Mouse (Mus musculus) bone marrow, adult 2 months (tissue): Measurements from ENCODE around the gene Fam160a1. TPM values are rescaled to one million over a fixed set of nuclear protein-coding genes. Genes with fewer than 3 reads are reported as not detected.

Experiments used
- H3K27ac ChIP-seq: fragments of 200-500 bp; 2 replicates; pipeline ENCODE4 v1.5.1; 2012; ENCODE audit warnings: low read depth, mild to moderate bottlenecking, control low read depth, inconsistent platforms, low read length; ENCODE audit not compliant: control insufficient read depth, poor library complexity, insufficient read depth
- H3K4me1 ChIP-seq: fragments of 200-500 bp; 2 replicates; pipeline ENCODE4 v1.6.1; 2011; ENCODE audit warnings: low read length; ENCODE audit not compliant: control insufficient read depth, insufficient read depth
- H3K4me3 ChIP-seq: fragments of 200-500 bp; replicated peaks from 2 replicates; pipeline ENCODE3; 2011; ENCODE audit warnings: mild to moderate bottlenecking, low read depth, low read length, control low read depth; ENCODE audit not compliant: control insufficient read depth
- CTCF ChIP-seq: fragments of 200-500 bp; IDR thresholded peaks from 2 replicates; pipeline ENCODE4 v1.5.1; 2011; ENCODE audit warnings: low read length, control low read depth; ENCODE audit not compliant: control insufficient read depth, insufficient read depth
- POLR2A ChIP-seq: fragments of 200-500 bp; IDR thresholded peaks from 2 replicates; pipeline ENCODE4 v1.6.1; 2011; ENCODE audit warnings: low read depth, mild to moderate bottlenecking, control low read depth, low read length, borderline replicate concordance; ENCODE audit not compliant: control insufficient read depth
- WGBS: fragments of 180-500 bp; shearing (Covaris S2); methylation state at CpG from one replicate; pipeline ENCODE4 v1.1.7; 2018; 5-methylcytosine and 5-hydroxymethylcytosine counted together
- polyA plus RNA-seq: library from polyadenylated mRNA; stranded (reverse); fragments of >200 nt; gene quantifications from 2 replicates; pipeline ENCODE4 v1.2.4, GENCODE M21; 2011; ENCODE audit warnings: low replicate concordance; ENCODE audit not compliant: missing spikeins, insufficient read depth, insufficient read length

Gene Fam160a1
- polyA plus RNA-seq, 1 experiment, result not detected

DNA sequence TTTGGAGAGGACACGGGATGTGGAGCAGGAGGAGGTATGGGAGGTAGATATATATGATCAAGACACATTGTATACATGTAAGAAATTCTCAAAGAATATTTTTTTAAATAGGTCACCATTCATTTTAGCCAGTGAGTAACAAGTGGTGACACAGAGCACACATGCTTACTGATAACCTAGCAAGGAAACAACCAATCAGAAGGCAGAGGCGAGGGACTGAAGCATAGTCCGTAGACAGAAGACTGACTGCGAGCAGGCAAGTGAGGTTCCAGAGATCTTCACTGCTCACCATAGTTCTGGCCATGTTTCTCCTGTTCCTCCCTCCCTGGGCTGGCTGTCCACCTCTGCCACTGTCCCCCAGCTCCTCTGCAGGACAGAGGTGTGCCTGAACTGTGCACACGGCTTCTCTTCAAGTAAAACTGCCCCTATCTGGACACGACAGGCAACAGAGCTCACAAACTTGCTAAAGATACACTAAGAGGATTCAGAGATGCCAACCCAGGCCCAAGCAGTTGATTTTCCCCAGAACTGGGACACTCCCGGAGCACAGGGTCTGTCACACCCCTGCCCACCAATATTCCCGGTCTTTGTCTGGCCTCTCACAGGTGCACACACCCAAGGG is 137.7 kb downstream of the Fam160a1 start:
- WGBS, result 85% methylated on average over 8 of the region's 8 CpGs
- no peaks in the 10 kb centered on the region for H3K4me1 ChIP-seq
- H3K27ac ChIP-seq, result no peak overlapping the region
- H3K4me3 ChIP-seq, result no peak overlapping the region
- TF ChIP-seq POLR2A (no peak), CTCF (no peak)

- H3K27ac ChIP-seq, result no peak overlapping the region
- 83% methylated on average over 3 of the region's 3 CpGs for WGBS
- TF ChIP-seq POLR2A (no peak), CTCF (no peak)
- H3K4me1 ChIP-seq, result no peaks in the 10 kb centered on the region
- H3K4me3 ChIP-seq, result no peak overlapping the region
These were observed 139.1 kb downstream of the Fam160a1 start for GRCm38 (mm10) chr3:85677952-85678351.

GRCm38 (mm10) chr3:85677133-85677532 is 140.0 kb downstream of the Fam160a1 start:
- TF ChIP-seq POLR2A, result no peak
- TF ChIP-seq CTCF, result no peak
- Histone ChIP-seq H3K27ac (no peak overlapping the region), H3K4me1 (no peaks in the 10 kb centered on the region), H3K4me3 (no peak overlapping the region)
- WGBS, result 77% methylated on average over 8 of the region's 8 CpGs

DNA sequence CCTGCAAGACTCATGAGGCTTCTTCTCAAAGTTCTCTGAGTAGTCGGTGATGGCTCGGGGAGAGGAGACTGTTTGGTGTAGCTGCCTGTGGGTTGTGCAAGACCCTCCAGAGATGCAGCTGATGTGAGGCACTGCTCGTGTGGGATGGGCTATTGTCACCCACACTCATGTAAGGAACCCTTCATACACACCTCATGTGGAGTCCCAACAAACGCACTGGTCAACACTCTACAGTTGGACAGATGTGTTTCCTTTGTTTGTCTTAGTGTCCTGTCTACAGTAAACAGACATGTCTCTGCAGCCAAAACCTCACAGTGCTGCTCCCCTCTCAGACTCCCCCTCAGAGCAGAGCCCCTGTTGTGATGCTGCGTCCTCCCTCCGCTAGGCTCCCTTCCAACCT is 147.2 kb downstream of the Fam160a1 start:
- TF ChIP-seq POLR2A (no peak), CTCF (no peak)
- H3K27ac ChIP-seq, result no peak overlapping the region
- 79% methylated on average over 6 of the region's 6 CpGs for WGBS
- H3K4me3 ChIP-seq, result no peak overlapping the region
- no peaks in the 10 kb centered on the region for H3K4me1 ChIP-seq

- Histone ChIP-seq H3K27ac (no peak overlapping the region), H3K4me3 (no peak overlapping the region), H3K4me1 (no peaks in the 10 kb centered on the region)
- TF ChIP-seq POLR2A, result no peak
- 89% methylated on average over 6 of the region's 6 CpGs for WGBS
These were observed 149.4 kb downstream of the Fam160a1 start for GRCm38 (mm10) chr3:85667683-85668082.

- 82% methylated on average over 12 of the region's 12 CpGs for WGBS
- Histone ChIP-seq H3K4me3 (no peak overlapping the region), H3K27ac (no peak overlapping the region), H3K4me1 (no peaks in the 10 kb centered on the region)
- no peak for TF ChIP-seq POLR2A
- no peak for TF ChIP-seq CTCF
These were observed 150.4 kb downstream of the Fam160a1 start for GRCm38 (mm10) chr3:85666736-85667135.

GRCm38 (mm10) chr3:85666166-85666565 is 150.9 kb downstream of the Fam160a1 start:
- Histone ChIP-seq H3K27ac (no peak overlapping the region), H3K4me1 (no peaks in the 10 kb centered on the region), H3K4me3 (no peak overlapping the region)
- 70% methylated on average over 3 of the region's 3 CpGs for WGBS
- TF ChIP-seq POLR2A (no peak), CTCF (no peak)

- H3K4me3 ChIP-seq, result no peak overlapping the region
- TF ChIP-seq CTCF, result no peak
- TF ChIP-seq POLR2A, result no peak
- H3K4me1 ChIP-seq, result no peaks in the 10 kb centered on the region
- 76% methylated on average over 10 of the region's 10 CpGs for WGBS
- no peak overlapping the region for H3K27ac ChIP-seq
These were observed 152.4 kb downstream of the Fam160a1 start for GRCm38 (mm10) chr3:85664591-85665171.

DNA sequence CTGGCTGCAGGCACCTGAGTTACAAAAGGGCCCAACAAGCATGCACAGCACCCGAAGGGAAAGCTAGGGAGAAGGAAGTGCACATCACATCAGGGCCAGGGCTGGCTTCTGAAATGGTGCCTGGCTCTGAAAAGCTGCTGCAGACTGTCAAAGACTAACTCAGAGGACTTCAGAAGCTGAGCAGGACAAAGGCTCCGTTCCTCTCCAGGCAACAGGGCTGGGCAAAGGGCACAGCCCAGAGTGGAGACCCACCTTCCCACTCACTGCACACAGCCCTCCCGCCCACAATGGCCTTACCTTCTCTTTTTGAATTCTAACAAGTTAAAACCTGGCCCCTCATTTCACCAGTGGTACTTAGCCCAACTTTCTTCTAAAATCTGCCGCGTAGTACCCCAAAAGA is 153.3 kb downstream of the Fam160a1 start:
- no peaks in the 10 kb centered on the region for H3K4me1 ChIP-seq
- no peak for TF ChIP-seq CTCF
- TF ChIP-seq POLR2A, result no peak
- 74% methylated on average over 5 of the region's 5 CpGs for WGBS

More for the DNA sequence above, 153.3 kb downstream of the Fam160a1 start:
- no peak overlapping the region for H3K27ac ChIP-seq
- no peak overlapping the region for H3K4me3 ChIP-seq
